40 mouse cellular contexts compared by ENCODE assay signal in genomic region chr13:41331671-41332340, GRCm38 (mm10). TPM values are rescaled to one million over a fixed set of nuclear protein-coding genes. Genes with fewer than 3 reads are reported as not detected.
DNase-seq lines count a peak whose midpoint lies in the region; ATAC-seq lines count a peak whose summit lies in the region.
"Had no signal": no experiment of that assay in that cellular context is flagged by ENCODE, and none has a peak within 500 bp of the region (broad histone marks: within the 10 kb centered on the region; RNA-seq: fewer than 3 reads in every experiment).

No protein-coding gene starts in this region.

- intact Hi-C loops in heart, postnatal 10 days (cut with DNase I): no loop called here

- no peak for DNase-seq in heart, postnatal 10 days
- peak; percentile 56 for DNase-seq in splenic B cell, adult 2 months (ENCODE audit: low read depth, low spot score)
- DNase-seq in retina, embryonic 14.5 days (ENCODE audit: low spot score): no peak
- no peak for DNase-seq in spleen, postnatal 4 days (ENCODE audit: low spot score in 2 of 2)
- DNase-seq: adrenal gland, adult 2 months; adrenal gland, postnatal 36 days; cerebellum, adult 8-10 months; forebrain, postnatal 0 days; kidney, adult 18-20 months; kidney, postnatal 10 days; layer of hippocampus, postnatal 36 days; left cerebral cortex, postnatal 4 days; liver, postnatal 0 days; right cerebral cortex, postnatal 4 days had no signal

- WGBS in heart, embryonic 13.5 days: 85% methylated on average over 7 of the region's 7 CpGs

- H3K27ac ChIP-seq in heart, embryonic 13.5 days (replicated peaks): peak overlapping the region; percentile 20
- peak overlapping the region; percentile 27; the same call in 1 of the 2 replicates for H3K27ac ChIP-seq in brown adipose tissue, adult 24 weeks (replicated peaks; ENCODE audit: low read depth, low read length)
- H3K27ac ChIP-seq: embryonic facial prominence, embryonic 13.5 days; heart, embryonic 10.5 days; liver, embryonic 12.5 days; macrophage; midbrain, embryonic 12.5 days; neural tube, embryonic 15.5 days had no signal

- H3K9me3 ChIP-seq in heart, embryonic 13.5 days: no peaks in the 10 kb centered on the region
- H3K9me3 ChIP-seq: embryonic facial prominence, embryonic 13.5 days; heart, embryonic 10.5 days; liver, embryonic 12.5 days; midbrain, embryonic 12.5 days; neural tube, embryonic 15.5 days had no signal

- H3K27me3 ChIP-seq in heart, embryonic 13.5 days (replicated peaks): no peaks in the 10 kb centered on the region
- no peaks in the 10 kb centered on the region for H3K27me3 ChIP-seq in splenic B cell, adult 2 months (ENCODE audit: control insufficient read depth, insufficient read depth, low read length, poor library complexity, severe bottlenecking)
- H3K27me3 ChIP-seq: embryonic facial prominence, embryonic 13.5 days; liver, embryonic 12.5 days; midbrain, embryonic 12.5 days; neural tube, embryonic 15.5 days had no signal

- H3K9ac ChIP-seq in heart, embryonic 13.5 days: no peak overlapping the region
- H3K9ac ChIP-seq: embryonic facial prominence, embryonic 13.5 days; forebrain, postnatal 0 days; liver, embryonic 12.5 days; liver, postnatal 0 days; midbrain, embryonic 12.5 days; neural tube, embryonic 15.5 days had no signal

- H3K4me3 ChIP-seq in heart, embryonic 13.5 days: no peak overlapping the region
- no peak overlapping the region for H3K4me3 ChIP-seq in brown adipose tissue, adult 24 weeks (ENCODE audit: insufficient read depth, low read depth, low read length)
- H3K4me3 ChIP-seq: embryonic facial prominence, embryonic 13.5 days; erythroblast, embryonic 14.5 days; heart, embryonic 10.5 days; liver, embryonic 12.5 days; midbrain, embryonic 12.5 days; neural tube, embryonic 15.5 days had no signal

- peaks cover 72% of the 10 kb centered on the region for H3K4me1 ChIP-seq in heart, embryonic 13.5 days
- peaks cover 61% of the 10 kb centered on the region for H3K4me1 ChIP-seq in brown adipose tissue, adult 24 weeks (ENCODE audit: control insufficient read depth, insufficient read depth, insufficient read length, low read length)

- peaks cover 25% of the 10 kb centered on the region for H3K36me3 ChIP-seq in heart, embryonic 13.5 days
- H3K36me3 ChIP-seq in splenic B cell, adult 2 months (ENCODE audit: control insufficient read depth, insufficient read depth, low read length, poor library complexity, severe bottlenecking): peaks cover 11% of the 10 kb centered on the region
- H3K36me3 ChIP-seq: liver, embryonic 12.5 days; midbrain, embryonic 12.5 days; neural tube, embryonic 15.5 days had no signal

- ATAC-seq in heart, embryonic 13.5 days (ENCODE audit: extremely low read depth, insufficient number of reproducible peaks, low FRiP score, low TSS enrichment): no peak
- peak; percentile 88 for ATAC-seq in megakaryocyte progenitor cell, adult 5-6 weeks (replicated peaks; ENCODE audit: poor library complexity)
- ATAC-seq: forebrain, postnatal 0 days; hindbrain, embryonic 16.5 days; liver, embryonic 12.5 days; liver, postnatal 0 days had no signal

- no peak overlapping the region for H3K4me2 ChIP-seq in heart, embryonic 13.5 days
- H3K4me2 ChIP-seq: embryonic facial prominence, embryonic 13.5 days; liver, embryonic 12.5 days; midbrain, embryonic 12.5 days; neural tube, embryonic 15.5 days had no signal

RNA-seq across cellular contexts. Expression of gene Gm17364, which starts 58.0 kb away (rescaled TPM):
- polyA plus RNA-seq in heart, embryonic 13.5 days (2015; fragmentation: Nextera tagmentation; extraction: Ambion mirVana): not detected in 2 replicates
- not detected for total RNA-seq in heart, postnatal 10 days (2021)
- polyA plus RNA-seq in brown adipose tissue, adult 24 weeks (2012; ENCODE audit: insufficient read depth, insufficient read length, missing spikeins): not detected in 2 replicates
- not detected in 2 replicates for total RNA-seq in megakaryocyte progenitor cell, adult 5-6 weeks (2015)
- total RNA-seq in megakaryocyte progenitor cell, adult 5-6 weeks (2017): not detected in 2 replicates
- total RNA-seq: adrenal gland, adult 2 months; adrenal gland, postnatal 36 days; forebrain, postnatal 0 days; gastrocnemius, adult 8-10 months; gastrocnemius, postnatal 4 days; layer of hippocampus, postnatal 36 days; left cerebral cortex, postnatal 4 days; midbrain, postnatal 0 days had no signal
- polyA plus RNA-seq: adrenal gland, adult 2 months; brain, embryonic 14.5 days; embryonic facial prominence, embryonic 13.5 days; erythroblast, embryonic 14.5 days; forebrain, embryonic 11.5 days; forebrain, postnatal 0 days; heart, embryonic 10.5 days; heart, postnatal 0 days; hindbrain, embryonic 11.5 days; hindbrain, embryonic 16.5 days; intestine, embryonic 14.5 days; large intestine, adult 2 months; limb, embryonic 14.5 days; liver, embryonic 12.5 days; liver, postnatal 0 days; lung, embryonic 16.5 days; macrophage; midbrain, embryonic 12.5 days; midbrain, postnatal 0 days; neural tube, embryonic 15.5 days; spleen, adult 2 months; stomach, embryonic 14.5 days; testis, adult 2 months; thymus, postnatal 0 days had no signal
